Mouse (Mus musculus): Measurements from ENCODE around the gene Elf3. TPM values are rescaled to one million over a fixed set of nuclear protein-coding genes. Genes with fewer than 3 reads are reported as not detected.
"Not testable (repeated sequence)": the region's sequence is repeated elsewhere in the genome, so short reads cannot be mapped to it uniquely, and the experiment has no call there.

Elf3 gene
- polyA plus RNA-seq, 1 experiment from 2014 or later: 0.09 TPM

GRCm38 (mm10) chr1:135248434-135248850 is 9.9 kb downstream of the Elf3 start:
- DNase-seq (ENCODE audit: low spot score) (peak; percentile 65), ATAC-seq (ENCODE audit: low FRiP score) (peak; percentile 92)
- H3K9me3 ChIP-seq (ENCODE audit: control insufficient read depth, low read length): no peaks in the 10 kb centered on the region
- H3K4me1 ChIP-seq (replicated peaks; ENCODE audit: control insufficient read depth, insufficient read depth, low read length): no peaks in the 10 kb centered on the region
- H3K9ac ChIP-seq: peak overlapping the region; percentile 49; the same call in 1 of the 2 replicates
- H3K27ac ChIP-seq: no peak overlapping the region
- no peaks in the 10 kb centered on the region for H3K27me3 ChIP-seq (ENCODE audit: control insufficient read depth, insufficient read depth, low read length)
- no peaks in the 10 kb centered on the region for H3K36me3 ChIP-seq (replicated peaks; ENCODE audit: control insufficient read depth, insufficient read depth)
- peak overlapping the region; percentile 36 for H3K4me3 ChIP-seq (replicated peaks; ENCODE audit: low read length)
- 5% methylated on average over 15 of the region's 15 CpGs for WGBS
- peak overlapping the region; percentile 51 for H3K4me2 ChIP-seq (replicated peaks)

GRCm38 (mm10) chr1:135244014-135244413 is 14.4 kb downstream of the Elf3 start:
- Histone ChIP-seq H3K27ac (no peak overlapping the region), H3K9ac (no peak overlapping the region), H3K4me1 (replicated peaks; ENCODE audit: control insufficient read depth, insufficient read depth, low read length) (no peaks in the 10 kb centered on the region), H3K9me3 (ENCODE audit: control insufficient read depth, low read length) (no peaks in the 10 kb centered on the region), H3K27me3 (ENCODE audit: control insufficient read depth, insufficient read depth, low read length) (no peaks in the 10 kb centered on the region), H3K4me2 (replicated peaks) (no peak overlapping the region), H3K4me3 (replicated peaks; ENCODE audit: low read length) (no peak overlapping the region), H3K36me3 (replicated peaks; ENCODE audit: control insufficient read depth, insufficient read depth) (no peaks in the 10 kb centered on the region)
- DNase-seq (ENCODE audit: low spot score) (no peak), ATAC-seq (ENCODE audit: low FRiP score) (no peak)
- WGBS: 85% methylated on average over 8 of the region's 8 CpGs

- H3K4me2 ChIP-seq (replicated peaks); ATAC-seq (ENCODE audit: low FRiP score); DNase-seq (ENCODE audit: low spot score); H3K36me3 ChIP-seq (replicated peaks; ENCODE audit: control insufficient read depth, insufficient read depth); H3K9ac ChIP-seq; H3K9me3 ChIP-seq (ENCODE audit: control insufficient read depth, low read length); H3K27me3 ChIP-seq (ENCODE audit: control insufficient read depth, insufficient read depth, low read length); H3K4me3 ChIP-seq (replicated peaks; ENCODE audit: low read length); H3K27ac ChIP-seq; H3K4me1 ChIP-seq (replicated peaks; ENCODE audit: control insufficient read depth, insufficient read depth, low read length): not testable (repeated sequence)
- 92% methylated on average over 4 of the region's 4 CpGs for WGBS
These were observed 18.2 kb downstream of the Elf3 start for GRCm38 (mm10) chr1:135240206-135240605.

- Histone ChIP-seq H3K9ac (no peak overlapping the region), H3K4me2 (replicated peaks) (no peak overlapping the region), H3K9me3 (ENCODE audit: control insufficient read depth, low read length) (no peaks in the 10 kb centered on the region), H3K4me1 (replicated peaks; ENCODE audit: control insufficient read depth, insufficient read depth, low read length) (no peaks in the 10 kb centered on the region), H3K27ac (no peak overlapping the region), H3K36me3 (replicated peaks; ENCODE audit: control insufficient read depth, insufficient read depth) (no peaks in the 10 kb centered on the region), H3K4me3 (replicated peaks; ENCODE audit: low read length) (no peak overlapping the region), H3K27me3 (ENCODE audit: control insufficient read depth, insufficient read depth, low read length) (no peaks in the 10 kb centered on the region)
- ATAC-seq (ENCODE audit: low FRiP score) (no peak), DNase-seq (ENCODE audit: low spot score) (no peak)
- 69% methylated on average over 12 of the region's 12 CpGs for WGBS
These were observed 21.1 kb downstream of the Elf3 start for GRCm38 (mm10) chr1:135237131-135237851.

- DNase-seq (ENCODE audit: low spot score) (no peak), ATAC-seq (ENCODE audit: low FRiP score) (no peak)
- Histone ChIP-seq H3K36me3 (replicated peaks; ENCODE audit: control insufficient read depth, insufficient read depth) (no peaks in the 10 kb centered on the region), H3K27me3 (ENCODE audit: control insufficient read depth, insufficient read depth, low read length) (no peaks in the 10 kb centered on the region), H3K4me1 (replicated peaks; ENCODE audit: control insufficient read depth, insufficient read depth, low read length) (no peaks in the 10 kb centered on the region), H3K27ac (no peak overlapping the region), H3K4me3 (replicated peaks; ENCODE audit: low read length) (no peak overlapping the region), H3K4me2 (replicated peaks) (no peak overlapping the region), H3K9me3 (ENCODE audit: control insufficient read depth, low read length) (no peaks in the 10 kb centered on the region), H3K9ac (no peak overlapping the region)
- 92% methylated on average over 12 of the region's 12 CpGs for WGBS
These were observed 23.6 kb downstream of the Elf3 start for GRCm38 (mm10) chr1:135234771-135235170.

- H3K27me3 ChIP-seq (ENCODE audit: control insufficient read depth, insufficient read depth, low read length): no peaks in the 10 kb centered on the region
- no peak overlapping the region for H3K4me3 ChIP-seq (replicated peaks; ENCODE audit: low read length)
- H3K4me2 ChIP-seq (replicated peaks): no peak overlapping the region
- H3K36me3 ChIP-seq (replicated peaks; ENCODE audit: control insufficient read depth, insufficient read depth): no peaks in the 10 kb centered on the region
- no peaks in the 10 kb centered on the region for H3K9me3 ChIP-seq (ENCODE audit: control insufficient read depth, low read length)
- no peak for DNase-seq (ENCODE audit: low spot score)
- H3K9ac ChIP-seq: no peak overlapping the region
- no peak overlapping the region for H3K27ac ChIP-seq
- 97% methylated on average over 6 of the region's 6 CpGs for WGBS
- no peak for ATAC-seq (ENCODE audit: low FRiP score)
- no peaks in the 10 kb centered on the region for H3K4me1 ChIP-seq (replicated peaks; ENCODE audit: control insufficient read depth, insufficient read depth, low read length)
These were observed 24.4 kb downstream of the Elf3 start for GRCm38 (mm10) chr1:135233961-135234360.

- 85% methylated on average over 20 of the region's 20 CpGs for WGBS
- not testable (repeated sequence) for DNase-seq (ENCODE audit: low spot score); ATAC-seq (ENCODE audit: low FRiP score); H3K27ac ChIP-seq; H3K27me3 ChIP-seq (ENCODE audit: control insufficient read depth, insufficient read depth, low read length); H3K9me3 ChIP-seq (ENCODE audit: control insufficient read depth, low read length); H3K4me1 ChIP-seq (replicated peaks; ENCODE audit: control insufficient read depth, insufficient read depth, low read length); H3K4me3 ChIP-seq (replicated peaks; ENCODE audit: low read length); H3K4me2 ChIP-seq (replicated peaks); H3K36me3 ChIP-seq (replicated peaks; ENCODE audit: control insufficient read depth, insufficient read depth); H3K9ac ChIP-seq
These were observed 26.5 kb downstream of the Elf3 start for GRCm38 (mm10) chr1:135231878-135232277.

GRCm38 (mm10) chr1:135227339-135227950 is 30.9 kb downstream of the Elf3 start:
- H3K27ac ChIP-seq: no peak overlapping the region
- no peak for ATAC-seq (ENCODE audit: low FRiP score)
- no peak for DNase-seq (ENCODE audit: low spot score)
- H3K36me3 ChIP-seq (replicated peaks; ENCODE audit: control insufficient read depth, insufficient read depth): no peaks in the 10 kb centered on the region
- H3K9me3 ChIP-seq (ENCODE audit: control insufficient read depth, low read length): no peaks in the 10 kb centered on the region
- 84% methylated on average over 13 of the region's 13 CpGs for WGBS
- H3K4me3 ChIP-seq (replicated peaks; ENCODE audit: low read length): no peak overlapping the region
- no peaks in the 10 kb centered on the region for H3K27me3 ChIP-seq (ENCODE audit: control insufficient read depth, insufficient read depth, low read length)
- H3K9ac ChIP-seq: no peak overlapping the region
- H3K4me2 ChIP-seq (replicated peaks): no peak overlapping the region
- H3K4me1 ChIP-seq (replicated peaks; ENCODE audit: control insufficient read depth, insufficient read depth, low read length): no peaks in the 10 kb centered on the region

- no peaks in the 10 kb centered on the region for H3K4me1 ChIP-seq (replicated peaks; ENCODE audit: control insufficient read depth, insufficient read depth, low read length)
- H3K4me2 ChIP-seq (replicated peaks): no peak overlapping the region
- no peak for ATAC-seq (ENCODE audit: low FRiP score)
- DNase-seq (ENCODE audit: low spot score): no peak
- WGBS: 69% methylated on average over 6 of the region's 6 CpGs
- H3K9ac ChIP-seq: no peak overlapping the region
- H3K9me3 ChIP-seq (ENCODE audit: control insufficient read depth, low read length): no peaks in the 10 kb centered on the region
- H3K36me3 ChIP-seq (replicated peaks; ENCODE audit: control insufficient read depth, insufficient read depth): no peaks in the 10 kb centered on the region
- no peaks in the 10 kb centered on the region for H3K27me3 ChIP-seq (ENCODE audit: control insufficient read depth, insufficient read depth, low read length)
- H3K4me3 ChIP-seq (replicated peaks; ENCODE audit: low read length): no peak overlapping the region
- H3K27ac ChIP-seq: no peak overlapping the region
These were observed 33.3 kb downstream of the Elf3 start for GRCm38 (mm10) chr1:135224981-135225604.

Data from hindbrain, embryonic 14.5 days (tissue).